Mouse (Mus musculus) R1 (cell line): ENCODE data around the gene Fuom.

Experiments used
- DNase-seq: peaks from one replicate; pipeline ENCODE4 v3.0.0-alpha.2; 2018; ENCODE audit warnings: low read depth, low spot score

Gene Fuom

GRCm38 (mm10) chr7:140101498-140101897 is 743 bp downstream of the Fuom start:
- no peak for DNase-seq

GRCm38 (mm10) chr7:140098466-140098865 is 3.8 kb downstream of the Fuom start:
- no peak for DNase-seq

GRCm38 (mm10) chr7:140096055-140096454 is 6.2 kb downstream of the Fuom start:
- no peak for DNase-seq

- DNase-seq: no peak
Measured at GRCm38 (mm10) chr7:140095556-140095955, 6.7 kb downstream of the Fuom start.

- no peak for DNase-seq
Measured at GRCm38 (mm10) chr7:140094954-140095353, 7.3 kb downstream of the Fuom start.

- DNase-seq: no peak
Measured at GRCm38 (mm10) chr7:140092924-140093528, 9.2 kb downstream of the Fuom start, which contains the start of gene Prap1. Gene Prap1, plus strand, starts transcription at chr7:140093395.

GRCm38 (mm10) chr7:140090601-140091000 is 11.6 kb downstream of the Fuom start:
- no peak for DNase-seq

GRCm38 (mm10) chr7:140082242-140082678 is 20.0 kb downstream of the Fuom start, which contains the start of gene Caly:
Gene Caly, minus strand, starts transcription at chr7:140082548.
- DNase-seq: peak; percentile 91

GRCm38 (mm10) chr7:140081408-140082241 is 20.6 kb downstream of the Fuom start:
- no peak for DNase-seq

GRCm38 (mm10) chr7:140080503-140081156 is 21.6 kb downstream of the Fuom start:
- peak; percentile 92 for DNase-seq

GRCm38 (mm10) chr7:140078711-140079110 is 23.5 kb downstream of the Fuom start:
- peak; percentile 82 for DNase-seq

GRCm38 (mm10) chr7:140077698-140078097 is 24.5 kb downstream of the Fuom start:
- peak; percentile 65 for DNase-seq

GRCm38 (mm10) chr7:140070042-140070711 is 32.1 kb downstream of the Fuom start:
- DNase-seq: no peak

- DNase-seq: no peak
Measured at GRCm38 (mm10) chr7:140067397-140067796, 34.8 kb downstream of the Fuom start.

- DNase-seq: peak; percentile 88
Measured at GRCm38 (mm10) chr7:140063092-140063491, 39.1 kb downstream of the Fuom start.

GRCm38 (mm10) chr7:140062307-140062706 is 39.9 kb downstream of the Fuom start:
- peak; percentile 49 for DNase-seq

GRCm38 (mm10) chr7:140061832-140062130 is 40.5 kb downstream of the Fuom start:
- DNase-seq: no peak

- peak; percentile 63 for DNase-seq
Measured at GRCm38 (mm10) chr7:140060936-140061831, 41.1 kb downstream of the Fuom start.

GRCm38 (mm10) chr7:140059601-140060000 is 42.6 kb downstream of the Fuom start:
- DNase-seq: no peak

GRCm38 (mm10) chr7:140058528-140058927 is 43.7 kb downstream of the Fuom start:
- no peak for DNase-seq
